Mouse (Mus musculus) limb, embryonic 15.5 days (tissue): Measurements from ENCODE around the gene Ift22. TPM values are rescaled to one million over a fixed set of nuclear protein-coding genes. Genes with fewer than 3 reads are reported as not detected.

Source experiments
- ATAC-seq: fragments of 200-750 bp; cut with Nextera tagmentation; 2 replicates; pipeline ENCODE4 v1.8.0; 2017; ENCODE audit warnings: low read depth, moderate TSS enrichment; ENCODE audit not compliant: insufficient number of reproducible peaks, low FRiP score, low TSS enrichment
- H3K27ac ChIP-seq: fragments of 300-500 bp; sonication (generic); 2 replicates; pipeline ENCODE4 v1.5.1; 2015; ENCODE audit warnings: moderate library complexity, mild to moderate bottlenecking, inconsistent platforms
- H3K27me3 ChIP-seq: fragments of 300-500 bp; sonication (generic); 2 replicates; pipeline ENCODE4 v1.6.1; 2015; ENCODE audit warnings: inconsistent platforms
- H3K36me3 ChIP-seq: fragments of 300-500 bp; sonication (generic); 2 replicates; pipeline ENCODE4 v1.6.1; 2015; ENCODE audit warnings: inconsistent platforms
- H3K4me1 ChIP-seq: fragments of 300-500 bp; sonication (generic); 2 replicates; pipeline ENCODE4 v1.6.1; 2015; ENCODE audit warnings: inconsistent platforms
- H3K4me2 ChIP-seq: fragments of 300-500 bp; sonication (generic); 2 replicates; pipeline ENCODE4 v1.6.1; 2015; ENCODE audit warnings: mild to moderate bottlenecking, inconsistent platforms
- H3K4me3 ChIP-seq: fragments of 300-500 bp; sonication (generic); 2 replicates; pipeline ENCODE4 v1.5.1; 2015; ENCODE audit warnings: mild to moderate bottlenecking, inconsistent platforms
- H3K9ac ChIP-seq: fragments of 300-500 bp; sonication (generic); 2 replicates; pipeline ENCODE4 v1.6.1; 2015; ENCODE audit warnings: inconsistent platforms
- H3K9me3 ChIP-seq: fragments of 300-500 bp; sonication (generic); 2 replicates; pipeline ENCODE4 v1.6.1; 2016; ENCODE audit warnings: inconsistent platforms
- WGBS: fragments of 180-500 bp; shearing (Covaris S2); methylation state at CpG from one replicate; pipeline ENCODE4 v1.1.7; 2015; 5-methylcytosine and 5-hydroxymethylcytosine counted together
- polyA plus RNA-seq: library from polyadenylated mRNA; unstranded; fragments of >200 nt; fragmentation: Nextera tagmentation; extraction: Ambion mirVana; gene quantifications from 2 replicates; pipeline ENCODE4 v1.2.1, GENCODE M21; 2015

Gene Ift22
- polyA plus RNA-seq, 1 experiment from 2014 or later: 56.2 TPM

- no peak for ATAC-seq
- Histone ChIP-seq H3K9me3 (no peaks in the 10 kb centered on the region), H3K4me2 (no peak overlapping the region), H3K36me3 (peaks cover 32% of the 10 kb centered on the region), H3K9ac (no peak overlapping the region), H3K27me3 (no peaks in the 10 kb centered on the region), H3K27ac (no peak overlapping the region), H3K4me1 (no peaks in the 10 kb centered on the region), H3K4me3 (no peak overlapping the region)
- WGBS: 83% methylated on average over 3 of the region's 3 CpGs
These were observed 6.2 kb downstream of the Ift22 start for GRCm38 (mm10) chr5:136914183-136914582.

DNA sequence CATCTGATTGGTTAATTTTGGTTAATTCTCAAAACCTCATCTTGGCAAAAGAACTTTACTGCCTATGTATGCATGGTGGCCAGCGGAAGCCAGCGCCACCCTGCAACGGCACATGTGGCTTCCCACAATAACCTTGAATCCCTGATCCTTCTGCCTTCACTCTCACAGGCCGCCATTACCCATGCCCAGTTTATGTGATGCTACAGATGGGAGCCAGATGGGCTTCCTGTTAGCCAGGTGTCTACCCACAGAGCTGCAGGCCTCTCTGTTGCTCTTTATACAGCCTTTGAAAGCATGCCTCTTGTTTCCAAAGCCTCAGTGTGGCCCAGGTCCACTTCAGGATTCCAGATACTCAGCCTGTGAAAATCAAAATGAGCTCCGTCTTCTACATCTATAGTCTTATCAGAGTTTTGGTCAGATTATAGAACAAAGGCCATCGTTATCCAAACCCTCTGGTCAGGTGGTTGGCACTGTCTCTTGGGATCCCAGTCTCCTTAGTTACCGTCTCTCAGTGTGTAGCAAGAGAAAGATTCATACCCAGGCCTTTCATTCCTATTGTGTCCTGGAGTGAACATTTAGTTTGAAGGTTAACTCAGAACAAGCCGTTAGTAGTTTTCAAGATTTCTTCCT, 9.8 kb downstream of the Ift22 start:
- WGBS: 92% methylated on average over 8 of the region's 8 CpGs
- no peak for ATAC-seq

DNA sequence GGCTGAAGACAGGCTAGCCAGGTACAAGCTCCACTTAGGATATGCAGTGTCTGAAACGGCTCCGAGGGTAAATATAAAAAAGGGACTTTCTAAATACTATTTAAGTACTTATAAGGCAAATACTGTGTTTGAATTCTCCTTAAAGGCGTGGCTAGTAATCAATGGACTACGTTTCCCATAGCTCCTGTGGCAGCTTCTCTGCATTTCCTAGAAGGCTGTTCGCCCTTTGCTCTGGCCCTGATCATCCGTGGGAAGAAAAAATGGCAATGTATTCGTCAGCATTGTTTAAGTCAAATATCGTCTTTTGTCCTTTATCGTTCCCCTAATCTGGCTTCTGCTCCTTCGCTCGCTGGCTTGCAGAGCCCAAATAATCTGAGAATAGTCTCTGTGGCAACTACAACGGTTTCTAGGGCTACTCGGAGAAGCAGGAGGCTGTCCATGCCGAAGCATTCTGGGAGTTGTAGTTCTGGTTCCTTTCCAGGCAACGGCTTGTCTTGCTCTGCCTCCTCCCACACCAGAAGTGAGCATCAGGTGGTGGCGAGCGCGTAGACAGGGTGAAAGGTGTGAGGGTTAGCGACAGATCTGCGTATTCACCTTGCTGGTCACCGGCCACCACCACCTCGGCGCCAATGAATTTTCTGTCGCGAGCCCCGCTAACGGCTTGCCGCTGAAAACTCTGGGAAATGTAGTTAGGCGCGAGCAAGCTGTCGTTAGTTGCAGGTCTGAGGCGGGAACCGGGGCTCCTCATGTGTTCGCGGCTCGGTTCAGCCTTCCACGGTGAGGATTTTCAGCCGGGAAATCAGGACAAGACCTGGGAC, 10.9 kb downstream of the Ift22 start:
- WGBS: 3% methylated on average over 38 of the region's 38 CpGs
- Histone ChIP-seq H3K27me3 (no peaks in the 10 kb centered on the region), H3K4me1 (peaks cover 7% of the 10 kb centered on the region), H3K27ac (peak overlapping the region; percentile 23), H3K9ac (peak overlapping the region; percentile 33; the same call in 1 of the 2 replicates), H3K36me3 (peaks cover 2% of the 10 kb centered on the region), H3K4me3 (peak overlapping the region; percentile 58), H3K9me3 (no peaks in the 10 kb centered on the region), H3K4me2 (peak overlapping the region; percentile 72)
- ATAC-seq: peak; percentile 80

More for the DNA sequence above, 9.8 kb downstream of the Ift22 start:
- Histone ChIP-seq H3K4me3 (no peak overlapping the region), H3K36me3 (peaks cover 14% of the 10 kb centered on the region), H3K9ac (no peak overlapping the region), H3K4me2 (no peak overlapping the region), H3K4me1 (peaks cover 7% of the 10 kb centered on the region), H3K9me3 (no peaks in the 10 kb centered on the region), H3K27me3 (no peaks in the 10 kb centered on the region), H3K27ac (no peak overlapping the region)

DNA sequence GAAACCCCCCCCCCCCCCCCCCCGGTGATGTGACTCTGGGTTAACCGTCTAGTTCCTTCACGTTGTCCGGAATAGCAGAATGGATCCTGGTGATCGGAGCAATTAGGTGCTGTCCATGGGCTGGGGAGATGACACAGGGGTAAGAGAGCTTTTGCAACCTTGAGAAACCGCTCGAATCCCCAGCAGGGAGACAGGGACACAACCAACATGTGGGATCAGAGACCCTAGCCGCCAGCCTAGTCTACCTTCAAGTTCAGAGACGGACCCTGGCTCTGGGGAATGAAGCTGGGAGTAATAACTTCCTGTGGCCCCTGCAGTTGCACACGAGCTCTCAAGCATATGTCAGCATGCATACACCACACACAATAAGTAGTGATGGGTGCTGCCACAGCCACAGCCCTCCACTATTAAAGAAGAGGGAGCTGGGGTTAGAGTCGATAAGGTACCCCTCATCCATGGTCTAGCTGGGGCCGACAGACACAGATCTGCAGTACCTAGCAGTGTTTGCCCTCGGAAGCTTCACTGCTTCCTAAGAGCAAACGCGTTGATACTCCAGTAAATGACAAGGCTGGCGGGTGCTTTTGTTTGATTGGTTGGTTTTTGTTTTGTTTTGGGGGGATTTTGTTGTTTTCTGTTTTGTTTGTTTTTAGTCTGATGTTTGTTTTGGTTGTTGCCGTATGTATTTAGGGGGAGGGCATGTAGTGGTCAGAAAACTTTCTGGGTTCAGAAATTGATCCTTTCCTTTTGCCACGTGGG, 11.8 kb downstream of the Ift22 start:
- peak overlapping the region; percentile 58 for H3K4me3 ChIP-seq
- H3K9me3 ChIP-seq: no peaks in the 10 kb centered on the region
- peak overlapping the region; percentile 72 for H3K4me2 ChIP-seq
- 21% methylated on average over 18 of the region's 18 CpGs for WGBS
- no peak overlapping the region for H3K27ac ChIP-seq
- ATAC-seq: no peak
- H3K4me1 ChIP-seq: peaks cover 7% of the 10 kb centered on the region
- H3K27me3 ChIP-seq: no peaks in the 10 kb centered on the region
- no peaks in the 10 kb centered on the region for H3K36me3 ChIP-seq
- peak overlapping the region; percentile 33 for H3K9ac ChIP-seq

GRCm38 (mm10) chr5:136922830-136923229, 14.9 kb downstream of the Ift22 start:
- no peak for ATAC-seq
- Histone ChIP-seq H3K27me3 (no peaks in the 10 kb centered on the region), H3K9me3 (no peaks in the 10 kb centered on the region), H3K4me2 (no peak overlapping the region), H3K4me1 (peaks cover 7% of the 10 kb centered on the region), H3K27ac (no peak overlapping the region), H3K4me3 (no peak overlapping the region), H3K9ac (no peak overlapping the region), H3K36me3 (no peaks in the 10 kb centered on the region; the same call in 1 of the 2 replicates)
- WGBS: 82% methylated on average over 9 of the region's 9 CpGs

- Histone ChIP-seq H3K9me3 (no peaks in the 10 kb centered on the region), H3K4me3 (no peak overlapping the region), H3K27me3 (no peaks in the 10 kb centered on the region), H3K4me2 (no peak overlapping the region), H3K4me1 (peaks cover 7% of the 10 kb centered on the region), H3K27ac (no peak overlapping the region), H3K9ac (no peak overlapping the region), H3K36me3 (no peaks in the 10 kb centered on the region; the same call in 1 of the 2 replicates)
- no peak for ATAC-seq
- 44% methylated on average over 7 of the region's 7 CpGs for WGBS
These were observed 16.0 kb downstream of the Ift22 start for GRCm38 (mm10) chr5:136923751-136924478.

GRCm38 (mm10) chr5:136929073-136929472, 21.1 kb downstream of the Ift22 start:
- no peak overlapping the region for H3K4me3 ChIP-seq
- no peaks in the 10 kb centered on the region for H3K9me3 ChIP-seq
- no peak overlapping the region for H3K4me2 ChIP-seq
- no peaks in the 10 kb centered on the region for H3K27me3 ChIP-seq
- H3K4me1 ChIP-seq: 0 out of 2 replicates have a peak, but pooled peaks cover 5% of the 10 kb centered on the region
- H3K9ac ChIP-seq: no peak overlapping the region
- no peak overlapping the region for H3K27ac ChIP-seq
- no peak for ATAC-seq
- 20% methylated on average over 4 of the region's 4 CpGs for WGBS
- H3K36me3 ChIP-seq: peaks cover 3% of the 10 kb centered on the region; the same call in 1 of the 2 replicates

DNA sequence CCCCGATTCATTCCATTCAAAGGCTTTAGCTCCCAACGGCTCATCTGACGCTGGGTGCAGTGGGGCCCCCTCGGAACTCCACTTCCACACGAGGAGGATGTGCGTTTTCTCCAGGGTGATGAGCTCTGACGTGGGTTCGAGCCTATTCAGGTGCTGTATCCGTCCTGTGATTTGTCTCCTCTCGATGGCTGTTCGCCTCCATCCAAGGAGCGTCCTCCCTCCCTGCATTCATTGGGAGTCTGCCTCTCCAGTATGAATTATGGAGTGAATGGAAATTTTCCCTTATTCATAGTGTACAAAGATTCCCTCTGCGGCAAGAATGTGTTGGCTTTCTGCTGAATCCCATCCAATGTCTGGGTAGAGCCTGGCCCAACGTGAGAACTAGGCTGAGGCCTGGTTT, 23.9 kb downstream of the Ift22 start:
- Histone ChIP-seq H3K27ac (no peak overlapping the region), H3K4me2 (no peak overlapping the region), H3K27me3 (no peaks in the 10 kb centered on the region), H3K9me3 (no peaks in the 10 kb centered on the region), H3K4me1 (0 out of 2 replicates have a peak, but pooled peaks cover 5% of the 10 kb centered on the region), H3K36me3 (0 out of 2 replicates have a peak, but pooled peaks cover 3% of the 10 kb centered on the region), H3K9ac (no peak overlapping the region), H3K4me3 (no peak overlapping the region)
- 82% methylated on average over 14 of the region's 14 CpGs for WGBS
- ATAC-seq: no peak

DNA sequence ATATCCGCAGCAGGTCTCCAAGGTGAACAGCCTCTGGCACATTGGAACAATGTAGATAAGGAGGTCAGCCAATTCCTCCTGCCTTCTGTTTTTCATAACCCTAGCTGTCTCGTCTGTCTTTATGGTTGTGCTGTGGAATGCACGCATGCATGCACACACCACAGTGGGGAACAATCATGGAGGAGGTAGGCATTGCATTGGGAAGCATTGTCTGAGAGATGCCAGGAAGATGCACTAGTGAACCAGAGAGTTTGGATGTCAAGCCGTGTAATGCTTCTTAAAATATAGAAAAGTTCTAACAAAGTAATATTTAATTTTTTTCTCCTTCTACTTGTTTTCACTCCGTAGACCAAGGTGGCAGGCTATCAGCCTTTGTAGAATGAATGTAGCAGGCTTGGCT, 25.0 kb downstream of the Ift22 start:
- Histone ChIP-seq H3K4me3 (no peak overlapping the region), H3K9me3 (no peaks in the 10 kb centered on the region), H3K4me1 (0 out of 2 replicates have a peak, but pooled peaks cover 5% of the 10 kb centered on the region), H3K9ac (no peak overlapping the region), H3K27me3 (no peaks in the 10 kb centered on the region), H3K4me2 (no peak overlapping the region), H3K27ac (no peak overlapping the region), H3K36me3 (0 out of 2 replicates have a peak, but pooled peaks cover 3% of the 10 kb centered on the region)
- 76% methylated on average over 5 of the region's 5 CpGs for WGBS
- no peak for ATAC-seq

GRCm38 (mm10) chr5:136933930-136934329, 26.0 kb downstream of the Ift22 start:
- WGBS: 82% methylated on average over 6 of the region's 6 CpGs
- no peak; the same call in 1 of the 2 replicates for ATAC-seq

More at GRCm38 (mm10) chr5:136933930-136934329, 26.0 kb downstream of the Ift22 start:
- Histone ChIP-seq H3K4me3 (no peak overlapping the region), H3K9ac (no peak overlapping the region), H3K27ac (no peak overlapping the region), H3K27me3 (no peaks in the 10 kb centered on the region), H3K4me2 (no peak overlapping the region), H3K4me1 (0 out of 2 replicates have a peak, but pooled peaks cover 5% of the 10 kb centered on the region), H3K36me3 (0 out of 2 replicates have a peak, but pooled peaks cover 3% of the 10 kb centered on the region), H3K9me3 (no peaks in the 10 kb centered on the region)
